Mouse (Mus musculus) WW6 (cell line): ENCODE results near the gene Smg9.
"Not testable (repeated sequence)": the region's sequence is repeated elsewhere in the genome, so short reads cannot be mapped to it uniquely, and the experiment has no call there.

ENCODE experiments used
- DNase-seq: peaks from one replicate; pipeline ENCODE4 v3.0.0-alpha.2; 2013; ENCODE audit warnings: low read depth, low spot score

Smg9 gene

DNA sequence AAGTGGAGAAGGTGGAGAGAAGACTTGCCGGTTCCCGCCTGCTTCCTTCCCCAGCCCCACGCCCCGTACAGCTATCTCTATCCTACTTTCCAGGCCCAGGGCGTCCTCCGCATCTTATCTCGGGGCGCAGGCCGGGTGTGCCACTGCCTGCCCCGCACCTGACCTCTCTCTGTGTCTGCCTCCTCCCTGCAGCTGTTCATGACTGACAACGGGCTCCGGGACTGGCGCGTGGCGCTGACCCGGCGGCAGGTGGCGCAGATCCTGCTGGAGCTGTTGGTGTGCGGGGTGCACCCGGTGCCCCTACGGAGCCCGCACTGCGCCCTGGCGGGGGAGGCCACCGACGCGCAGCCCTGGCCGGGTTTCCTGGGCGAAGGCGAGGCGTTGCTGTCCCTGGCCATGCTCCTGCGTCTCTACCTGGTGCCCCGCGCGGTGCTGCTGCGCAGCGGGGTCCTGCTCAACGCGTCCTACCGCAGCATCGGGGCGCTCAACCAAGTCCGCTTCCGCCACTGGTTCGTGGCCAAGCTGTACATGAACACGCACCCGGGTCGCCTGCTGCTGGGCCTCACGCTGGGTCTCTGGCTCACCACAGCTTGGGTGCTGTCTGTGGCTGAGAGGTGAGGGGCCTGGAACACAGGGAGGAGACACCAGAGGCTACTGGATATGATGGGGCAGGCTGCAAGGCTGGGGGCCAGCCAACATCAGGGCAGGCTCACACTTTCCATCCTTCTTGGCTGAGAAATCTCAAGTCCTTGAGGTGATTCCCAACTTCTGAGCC, 22.1 kb upstream of the Smg9 start:
- DNase-seq = no peak

DNA sequence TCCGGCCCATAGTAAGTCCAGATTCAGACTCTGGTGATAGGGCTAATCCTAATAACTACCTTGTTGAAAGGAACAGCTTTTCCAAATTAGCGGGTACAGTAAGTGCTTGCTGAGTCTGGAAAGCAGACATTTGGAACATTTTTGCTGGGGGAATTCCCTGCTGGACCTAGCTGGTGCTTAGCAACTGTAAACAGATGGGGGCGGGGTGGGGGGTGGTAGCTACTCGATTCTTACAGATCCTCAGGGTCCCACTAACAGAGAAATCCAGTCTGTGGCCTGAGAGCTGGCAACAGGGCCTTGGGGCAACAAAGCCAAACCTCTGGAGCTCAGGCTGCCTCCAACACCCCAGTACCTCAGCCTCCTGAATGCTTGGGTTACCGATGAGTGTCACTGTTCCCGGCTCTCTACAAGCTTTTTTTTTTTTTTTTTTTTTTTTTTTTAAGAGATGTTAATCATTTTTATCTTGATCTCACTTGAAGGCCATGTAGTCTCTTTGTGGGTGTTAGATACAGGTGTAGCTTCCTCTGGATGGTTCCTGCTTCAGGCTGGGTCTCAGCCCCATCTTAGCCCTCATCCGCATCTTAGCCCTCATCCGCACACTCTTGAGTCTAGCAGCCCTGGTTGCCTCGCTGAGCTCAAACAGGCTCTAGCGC, 21.2 kb upstream of the Smg9 start:
- DNase-seq = no peak

DNA sequence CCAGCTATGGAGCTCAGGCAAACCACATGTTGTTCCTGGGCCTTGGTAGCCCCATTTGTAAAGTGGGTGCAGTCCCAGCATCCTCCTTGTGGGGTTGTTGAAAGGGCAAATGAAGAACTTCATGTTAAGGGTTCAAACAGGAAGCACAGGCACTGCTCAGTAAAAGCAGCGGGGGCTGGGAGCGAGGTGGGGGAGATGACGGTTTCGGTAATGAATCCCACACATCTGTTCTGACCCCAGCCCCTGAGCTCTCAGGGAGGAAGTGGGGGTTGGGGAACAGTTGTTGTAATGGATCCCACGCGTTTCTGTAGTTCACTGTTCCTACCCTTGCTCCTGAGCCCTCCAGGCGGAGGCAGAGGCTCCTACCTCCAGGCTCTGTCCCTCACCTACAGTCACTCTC, 19.5 kb upstream of the Smg9 start:
- no peak for DNase-seq

DNA sequence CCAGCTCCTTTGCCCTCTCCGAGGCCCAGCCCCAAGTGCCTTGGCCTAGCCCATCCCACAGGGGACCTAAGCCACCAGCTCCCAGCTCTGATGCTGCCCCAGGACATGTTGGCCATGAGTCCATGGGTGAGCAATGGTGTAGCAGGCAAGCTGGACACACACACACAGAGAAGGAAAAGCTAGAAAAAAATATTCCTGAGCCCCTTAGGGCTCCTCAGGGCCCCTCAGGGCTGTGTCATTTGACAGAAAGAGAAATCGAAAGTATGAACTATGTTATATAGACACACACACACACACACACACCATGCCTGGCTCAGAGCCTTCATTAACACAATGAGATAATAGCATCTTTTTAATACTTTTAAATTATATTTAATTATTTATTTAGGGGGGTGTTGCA, 19.0 kb upstream of the Smg9 start:
- no peak for DNase-seq

DNA sequence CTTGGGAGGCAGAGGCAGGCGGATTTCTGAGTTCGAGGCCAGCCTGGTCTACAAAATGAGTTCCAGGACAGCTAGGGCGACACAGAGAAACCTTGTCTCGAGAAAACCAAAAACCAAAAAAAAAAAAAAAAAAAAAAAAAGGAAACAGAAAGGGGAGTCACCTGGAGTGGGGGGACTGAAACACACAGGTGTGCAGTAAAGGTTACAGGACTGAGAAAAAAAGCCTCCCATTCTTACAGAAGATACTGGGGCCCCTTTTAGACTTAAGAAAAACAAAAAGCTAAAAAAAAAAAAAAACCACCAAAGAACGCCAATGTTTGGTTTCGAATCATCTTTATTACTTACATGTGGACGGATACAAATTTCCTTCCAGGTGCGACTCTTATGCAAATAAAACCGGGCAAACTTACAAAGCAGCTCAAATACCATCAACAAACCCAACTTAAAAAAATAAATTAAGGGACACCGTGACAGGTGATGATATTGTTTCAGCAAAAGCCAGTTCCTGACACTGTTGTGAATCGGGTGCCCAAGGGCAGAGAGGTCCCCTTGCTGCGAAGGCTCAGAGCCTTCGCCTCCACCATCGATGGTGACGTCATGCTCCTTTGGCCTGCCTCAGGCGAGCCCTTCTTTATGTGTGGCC, 16.6 kb upstream of the Smg9 start:
- no peak for DNase-seq

DNA sequence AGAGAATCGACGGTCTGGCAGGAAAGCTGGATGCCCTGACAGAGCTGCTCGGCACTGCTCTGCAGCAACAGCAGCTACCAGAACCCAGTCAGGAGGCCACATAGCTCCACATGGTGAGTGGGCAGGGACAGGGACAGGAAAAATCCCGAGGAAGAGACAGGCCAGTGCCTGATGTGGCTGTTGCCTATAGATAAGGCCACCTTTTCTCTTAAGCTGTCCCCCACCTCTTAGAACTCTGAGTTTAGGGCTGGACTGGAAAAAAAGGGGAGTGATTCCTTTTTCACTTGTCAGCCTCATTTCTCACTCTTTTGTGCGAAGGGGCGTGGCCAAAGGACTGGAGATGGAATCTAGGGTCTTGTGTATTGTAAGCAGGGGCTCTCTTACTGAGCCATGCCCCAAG, 15.3 kb upstream of the Smg9 start:
- DNase-seq = no peak

DNA sequence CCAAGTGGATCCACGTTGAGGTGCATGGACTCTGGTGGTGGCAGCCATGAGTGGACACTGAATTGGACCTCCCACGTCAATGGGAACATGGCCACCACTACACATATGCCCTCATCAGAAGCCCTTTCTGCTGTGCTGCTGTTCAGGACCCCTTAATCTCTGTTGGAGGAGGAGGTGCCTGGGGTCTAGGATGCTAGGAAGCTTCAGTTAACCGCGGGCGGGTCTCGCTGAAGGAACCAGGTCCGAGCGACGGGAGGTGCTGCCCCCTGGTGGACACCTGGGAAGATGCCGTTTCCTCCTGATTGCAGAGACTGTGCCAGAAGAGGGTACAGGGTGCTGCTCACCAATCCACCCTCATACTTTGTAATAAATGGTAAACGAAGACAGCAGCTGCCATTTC, 14.6 kb upstream of the Smg9 start:
- peak; percentile 52 for DNase-seq

DNA sequence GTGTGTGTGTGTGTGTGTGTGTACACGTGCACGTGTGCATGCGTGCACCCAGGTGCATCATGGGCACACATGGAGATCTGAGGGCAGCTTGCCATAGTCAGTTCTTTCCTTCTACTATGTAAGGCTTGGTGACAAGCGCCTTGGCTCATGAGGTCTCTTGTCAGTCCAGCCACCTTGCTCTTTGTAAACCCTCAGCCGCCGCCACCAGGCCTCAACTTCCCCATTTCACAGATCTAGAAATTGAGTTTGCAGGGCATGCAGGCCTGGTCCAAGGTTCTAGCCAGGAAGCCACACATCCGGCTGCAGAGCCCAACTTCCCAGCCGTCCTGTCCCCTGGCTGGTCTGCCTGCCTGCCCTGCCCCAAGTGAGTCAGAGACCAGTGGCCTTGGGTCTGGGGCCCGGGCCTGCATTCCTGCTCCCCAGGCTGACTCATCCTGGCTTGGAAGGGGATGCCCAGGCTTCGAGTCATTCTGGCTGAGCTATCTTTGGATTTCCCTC, 12.3 kb upstream of the Smg9 start:
- no peak for DNase-seq

DNA sequence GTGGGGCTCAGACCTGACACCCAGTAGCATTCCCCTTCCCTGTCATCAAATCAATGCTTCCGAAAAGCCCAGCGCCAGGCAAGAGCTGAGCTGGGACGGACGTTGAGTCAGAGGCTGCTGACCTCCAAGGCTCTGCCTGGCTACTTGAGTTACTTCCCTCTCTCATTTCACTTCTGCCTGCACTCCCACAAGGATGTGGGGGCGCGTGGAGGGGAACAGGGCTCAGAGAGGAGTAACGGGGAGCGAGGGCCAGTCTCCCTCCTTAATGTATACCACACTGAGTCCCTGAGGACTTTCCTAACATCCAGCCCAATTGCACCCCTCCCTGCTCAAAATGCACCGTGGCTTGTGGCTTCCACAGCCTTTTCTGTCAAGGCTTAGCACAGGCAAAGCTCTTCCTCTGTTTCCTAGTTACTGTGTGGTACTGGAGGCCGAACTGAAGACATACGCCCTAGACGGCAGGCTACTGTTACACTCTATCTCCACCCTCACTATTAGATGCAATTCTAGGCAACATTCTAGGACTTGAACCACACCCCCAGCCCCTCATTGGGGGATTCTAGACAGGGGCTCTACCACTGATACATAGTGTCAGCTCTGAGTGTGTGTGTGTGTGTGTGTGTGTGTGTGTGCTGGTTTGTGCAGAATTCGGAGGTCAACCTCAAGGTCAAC, 9.8 kb upstream of the Smg9 start:
- no peak for DNase-seq

DNA sequence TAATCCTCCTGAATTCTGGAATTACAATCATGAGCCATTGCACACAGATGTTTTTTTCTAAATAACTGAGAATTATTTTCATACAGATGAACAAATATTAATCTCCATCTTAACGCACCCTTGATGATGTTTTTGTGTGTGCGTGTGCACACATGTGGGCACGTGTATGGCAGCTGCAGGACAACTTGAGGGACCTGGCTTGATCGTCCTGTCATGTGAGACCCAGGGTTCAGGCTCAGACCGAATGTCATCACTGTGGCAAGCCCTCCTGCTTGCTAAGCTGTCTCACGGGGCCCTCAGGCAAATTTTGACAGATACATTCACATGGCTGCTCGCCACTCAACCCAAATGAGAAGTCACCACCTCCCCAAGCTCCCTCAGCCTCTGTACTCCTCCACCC, 8.9 kb upstream of the Smg9 start:
- no peak for DNase-seq

DNA sequence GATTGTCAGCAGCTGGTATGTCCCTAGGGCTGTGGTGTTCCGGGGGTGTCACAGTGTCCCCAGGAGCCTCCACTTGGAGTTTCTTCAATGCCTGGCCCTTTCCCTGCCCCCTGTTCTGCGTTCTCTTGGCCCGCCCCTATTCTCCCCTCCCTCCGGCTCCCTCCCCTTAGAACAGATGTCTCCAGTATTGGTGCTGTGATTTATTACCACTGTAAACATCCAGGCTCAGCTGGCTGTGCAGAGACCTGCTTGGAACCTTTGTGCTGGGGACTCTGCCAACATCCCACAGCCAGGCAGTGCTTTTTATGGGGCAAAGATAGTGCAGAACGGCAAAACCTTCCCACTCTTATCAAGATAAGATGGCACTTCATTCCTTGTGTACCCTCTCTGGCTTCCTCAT, 8.3 kb upstream of the Smg9 start:
- no peak for DNase-seq

DNA sequence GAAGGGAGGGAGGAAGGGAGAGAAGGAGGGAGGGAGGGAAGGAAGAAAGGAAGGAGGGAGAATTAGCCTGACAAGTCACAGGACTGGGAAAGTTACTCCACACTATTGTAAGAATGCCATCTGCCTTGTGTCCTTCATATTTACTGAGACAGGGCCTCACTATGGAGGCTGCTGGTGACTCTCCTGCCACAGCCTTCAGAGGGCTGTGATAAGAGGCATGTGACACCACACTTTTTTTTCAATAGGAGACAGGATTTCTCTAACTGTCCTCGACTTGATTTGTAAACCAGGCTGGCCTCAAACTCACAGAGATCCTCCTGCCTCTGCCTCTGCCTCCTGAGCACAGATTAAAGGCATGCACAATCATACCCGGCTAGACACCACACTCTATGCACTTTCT, 7.7 kb upstream of the Smg9 start:
- DNase-seq = no peak

DNA sequence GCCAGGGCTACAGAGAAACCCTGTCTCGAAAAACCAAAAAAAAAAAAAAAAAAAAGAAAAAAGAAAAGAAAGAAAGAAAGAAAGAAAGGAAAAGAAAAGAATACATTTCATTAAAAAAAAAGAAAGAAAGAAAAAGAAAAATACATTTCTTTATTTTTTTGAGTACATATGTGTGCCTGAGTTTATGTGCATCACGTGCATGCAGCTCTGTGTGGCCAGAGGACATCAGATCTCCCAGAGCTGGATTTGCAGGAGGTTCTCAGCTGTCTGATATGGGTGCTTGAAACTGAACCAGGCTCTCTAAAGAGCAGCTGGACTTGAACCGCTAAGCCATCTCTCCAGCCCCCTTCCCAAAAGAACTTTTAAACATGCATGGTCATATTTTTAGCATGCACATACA, 5.4 kb upstream of the Smg9 start:
- no peak for DNase-seq

DNA sequence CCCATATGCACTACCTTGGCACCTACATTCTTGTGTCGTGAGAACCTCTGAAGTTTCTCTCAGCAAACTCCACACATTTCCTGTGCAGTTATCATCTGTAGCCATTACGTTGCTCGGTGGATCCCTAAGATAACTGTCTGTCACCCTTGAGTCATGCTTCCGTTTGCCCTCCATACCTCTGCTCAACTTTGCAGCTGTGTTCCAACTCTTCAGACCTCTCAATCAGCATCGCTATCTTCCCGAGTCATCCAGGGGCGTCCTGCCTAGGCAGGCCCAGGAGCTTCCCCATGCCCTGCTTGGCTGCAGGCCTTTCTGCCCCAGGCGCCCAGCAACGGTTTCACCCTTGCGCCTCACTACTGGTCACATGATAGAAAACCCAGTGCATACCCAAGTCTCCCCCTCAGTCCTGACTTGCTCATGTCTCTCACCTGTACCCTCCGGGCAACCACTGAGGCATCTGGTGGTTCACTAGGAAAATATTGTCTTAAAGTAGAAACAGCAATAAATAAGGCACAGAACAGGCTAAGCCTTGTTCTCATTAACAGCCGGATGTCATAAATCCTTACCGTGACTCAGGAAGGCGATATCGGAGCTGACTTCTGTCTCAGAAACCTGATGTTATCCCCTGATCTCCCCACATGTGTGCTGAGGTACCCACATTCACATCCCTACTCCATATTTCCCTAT, 4.8 kb upstream of the Smg9 start:
- no peak for DNase-seq

DNA sequence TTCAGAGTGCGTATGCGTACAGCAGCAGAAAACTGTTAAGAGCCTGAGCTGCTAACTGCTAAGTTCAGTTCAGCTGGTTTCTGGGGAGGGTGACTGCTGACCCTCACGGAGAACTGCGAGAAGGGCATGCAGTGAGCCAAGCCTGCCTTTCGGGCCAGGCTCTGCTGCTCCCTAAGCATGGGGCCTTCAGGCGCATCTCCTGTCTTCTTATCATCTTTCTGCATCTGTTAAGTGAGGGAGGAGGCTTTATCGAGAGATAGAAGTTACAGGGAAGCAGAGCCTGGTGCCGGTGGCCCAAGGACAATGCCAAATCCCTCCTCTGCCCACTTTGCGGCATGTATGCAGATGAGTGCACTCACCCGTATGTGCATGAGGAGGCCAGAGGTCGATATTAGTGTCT, 2.6 kb upstream of the Smg9 start:
- no peak for DNase-seq

DNA sequence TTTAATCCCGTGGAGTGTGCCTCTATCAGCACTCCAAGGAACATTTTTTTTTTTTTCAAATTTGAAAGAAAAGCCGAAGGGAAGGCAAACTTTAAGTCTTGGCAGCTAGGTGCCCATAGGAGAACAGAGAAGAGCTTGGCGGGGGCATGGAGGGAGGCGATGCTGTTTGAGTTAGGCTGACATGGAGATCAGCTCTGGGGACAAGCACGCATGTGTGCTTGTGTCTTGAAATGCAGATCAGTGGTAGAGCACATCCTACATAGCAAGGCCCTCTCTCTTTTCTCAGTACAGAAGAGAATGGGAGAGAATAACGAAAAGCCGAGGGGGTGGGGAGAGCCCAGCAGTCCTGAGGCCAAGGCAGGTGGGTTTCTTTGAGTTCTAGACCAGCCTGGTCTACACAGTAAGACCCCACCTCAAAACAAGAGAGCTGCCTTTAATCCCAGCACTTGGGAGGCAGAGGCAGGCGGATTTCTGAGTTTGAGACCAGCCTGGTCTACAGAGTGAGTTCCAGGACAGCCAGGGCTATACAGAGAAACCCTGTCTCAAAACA, 980 bp upstream of the Smg9 start:
- no peak for DNase-seq

DNA sequence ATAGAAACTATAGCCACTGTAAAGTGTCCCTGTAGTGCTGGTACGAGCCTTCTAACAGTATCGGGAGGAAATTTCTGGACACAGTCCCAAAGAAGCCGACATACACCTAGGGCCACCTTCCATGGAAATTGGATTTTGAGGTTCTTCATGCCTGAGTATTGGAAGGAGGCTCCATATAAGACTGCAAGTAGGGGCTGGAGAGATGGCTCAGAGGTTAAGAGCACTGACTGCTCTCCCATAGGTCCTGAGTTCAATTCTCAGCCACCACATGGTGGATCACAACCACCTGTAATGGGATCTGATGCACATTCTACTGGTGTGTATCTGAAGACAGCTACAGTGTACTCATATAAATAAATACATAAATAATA, 648 bp downstream of the Smg9 start:
- DNase-seq = no peak

DNA sequence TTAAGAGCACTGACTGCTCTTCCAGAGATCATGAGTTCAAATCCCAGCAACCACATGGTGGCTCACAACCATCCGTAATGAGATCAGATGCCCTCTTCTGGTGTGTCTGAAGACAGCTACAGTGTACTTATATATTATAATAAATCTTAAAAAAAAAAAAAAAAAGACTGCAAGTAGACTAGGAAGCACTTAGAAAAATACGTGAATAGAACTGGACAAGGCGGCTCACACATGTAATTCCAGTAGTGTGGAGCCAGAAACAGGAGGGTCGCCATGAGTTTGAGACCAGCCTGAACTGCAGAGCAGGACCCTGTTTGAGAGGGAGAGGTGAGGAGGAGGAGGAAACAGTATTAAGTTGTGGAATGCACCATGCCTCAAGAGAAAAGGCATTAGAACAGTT, 1.1 kb downstream of the Smg9 start:
- DNase-seq = not testable (repeated sequence)

DNA sequence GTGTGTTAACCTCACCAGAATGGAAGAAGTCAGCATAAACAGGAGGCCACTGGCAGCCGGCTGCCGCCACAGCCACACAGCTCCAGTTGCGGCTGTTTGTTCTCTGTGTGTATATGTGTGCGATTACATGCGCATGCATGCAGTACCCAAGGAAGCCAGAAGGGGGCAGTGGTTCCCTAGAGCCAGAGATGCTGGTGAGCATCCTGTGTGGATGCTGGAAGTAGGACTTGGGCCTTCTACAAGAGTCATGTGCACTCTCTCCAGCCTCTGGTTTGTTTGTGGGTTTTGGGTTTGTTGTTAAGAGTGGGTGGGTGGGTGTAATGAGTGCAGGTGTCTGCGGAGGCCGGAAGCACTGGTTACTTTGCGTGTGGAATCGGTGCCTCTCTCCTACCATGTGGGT, 3.4 kb downstream of the Smg9 start:
- peak; percentile 57 for DNase-seq

DNA sequence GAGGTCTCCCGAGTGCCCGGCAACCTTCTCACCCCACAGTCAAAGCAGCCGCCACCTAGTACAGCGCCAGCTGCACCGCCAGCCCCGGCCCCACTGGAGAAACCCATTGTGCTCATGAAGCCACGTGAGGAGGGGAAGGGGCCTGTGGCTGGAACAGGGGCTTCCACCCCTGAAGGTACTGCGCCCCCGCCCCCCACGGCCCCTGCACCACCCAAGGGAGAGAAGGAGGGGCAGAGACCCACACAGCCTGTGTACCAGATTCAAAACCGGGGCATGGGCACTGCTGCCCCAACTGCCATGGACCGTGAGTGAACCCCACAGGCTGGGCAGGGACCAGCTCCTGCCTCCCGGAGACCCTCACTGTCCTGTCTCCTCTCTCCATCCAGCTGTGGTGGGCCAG, 6.2 kb downstream of the Smg9 start:
- DNase-seq = no peak

DNA sequence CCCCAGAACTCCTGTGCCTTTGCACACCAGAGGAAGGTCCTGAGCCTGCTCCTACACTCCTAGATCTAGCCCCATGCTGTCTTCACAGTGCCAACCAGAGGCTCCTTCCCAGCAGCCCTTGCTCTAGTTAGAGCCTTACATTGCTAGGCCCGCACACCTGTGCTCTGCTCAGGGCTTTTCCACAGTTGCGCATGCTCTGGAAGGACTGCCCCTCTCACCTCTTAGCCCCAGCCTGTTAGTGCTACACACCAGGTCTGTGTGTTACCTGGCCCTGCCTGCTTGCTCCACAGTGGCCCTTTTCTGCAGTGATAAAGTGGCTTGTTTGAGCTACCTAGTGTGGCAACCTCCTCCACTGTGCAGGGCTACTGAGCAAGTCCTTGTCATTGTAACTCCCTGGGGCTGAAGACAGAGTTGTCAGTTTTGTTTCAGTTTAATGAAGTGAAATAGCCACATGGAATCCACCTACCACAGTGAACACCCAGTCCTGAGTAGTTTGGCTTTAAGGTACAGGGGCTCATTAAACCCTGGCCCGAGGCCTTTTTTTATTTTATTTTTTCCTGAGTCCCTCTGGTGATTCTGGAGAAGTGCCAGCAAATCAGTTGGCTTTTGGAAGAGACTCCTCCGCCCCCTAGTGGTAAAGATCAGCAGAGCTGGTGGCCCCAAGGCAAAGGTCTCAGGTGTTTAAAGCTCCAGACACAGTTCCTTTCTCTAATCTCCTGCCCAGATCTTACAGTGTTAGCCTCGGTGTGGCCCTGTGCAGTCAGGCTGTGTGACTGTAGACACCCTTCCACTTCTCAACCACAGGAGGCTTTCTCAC, 7.3 kb downstream of the Smg9 start:
- DNase-seq = peak; percentile 50
